Mouse (Mus musculus): ENCODE measurements at regions not wholly inside any gene's neighbourhood (a gene's known extent, or its start where the extent isn't known, plus 50 kb on each side); places are given as distances from the start of the nearest gene placed in this dataset.

- ATAC-seq (replicated peaks; ENCODE audit: low FRiP score), result no peak
- 84% methylated on average over 1 of the region's 1 CpGs for WGBS
- Histone ChIP-seq H3K4me1 (no peaks in the 10 kb centered on the region), H3K9me3 (replicated peaks) (no peaks in the 10 kb centered on the region), H3K9ac (no peak overlapping the region), H3K4me2 (no peak overlapping the region), H3K27ac (no peak overlapping the region), H3K4me3 (replicated peaks) (no peak overlapping the region), H3K27me3 (no peaks in the 10 kb centered on the region), H3K36me3 (no peaks in the 10 kb centered on the region)
Measured at GRCm38 (mm10) chr3:61583669-61584068, 217.9 kb upstream of the B430305J03Rik start.

GRCm38 (mm10) chr3:61582927-61583326 is 217.2 kb upstream of the B430305J03Rik start:
- WGBS, result 95% methylated on average over 2 of the region's 2 CpGs
- H3K27me3 ChIP-seq, result no peaks in the 10 kb centered on the region
- H3K27ac ChIP-seq, result no peak overlapping the region
- H3K4me1 ChIP-seq, result no peaks in the 10 kb centered on the region
- no peaks in the 10 kb centered on the region for H3K9me3 ChIP-seq (replicated peaks)
- no peak for ATAC-seq (replicated peaks; ENCODE audit: low FRiP score)
- H3K9ac ChIP-seq, result no peak overlapping the region
- H3K4me2 ChIP-seq, result no peak overlapping the region
- no peaks in the 10 kb centered on the region for H3K36me3 ChIP-seq
- no peak overlapping the region for H3K4me3 ChIP-seq (replicated peaks)

- Histone ChIP-seq H3K4me3 (replicated peaks) (no peak overlapping the region), H3K4me2 (no peak overlapping the region), H3K4me1 (no peaks in the 10 kb centered on the region), H3K9me3 (replicated peaks) (no peaks in the 10 kb centered on the region), H3K9ac (no peak overlapping the region), H3K36me3 (no peaks in the 10 kb centered on the region), H3K27ac (no peak overlapping the region), H3K27me3 (no peaks in the 10 kb centered on the region)
- ATAC-seq (replicated peaks; ENCODE audit: low FRiP score), result no peak
- WGBS, result 84% methylated on average over 3 of the region's 3 CpGs
Measured at GRCm38 (mm10) chr3:61580252-61580651, 214.5 kb upstream of the B430305J03Rik start.

- Histone ChIP-seq H3K9me3 (replicated peaks) (no peaks in the 10 kb centered on the region), H3K4me1 (no peaks in the 10 kb centered on the region), H3K4me3 (replicated peaks) (no peak overlapping the region), H3K27ac (no peak overlapping the region), H3K9ac (no peak overlapping the region), H3K27me3 (no peaks in the 10 kb centered on the region), H3K4me2 (no peak overlapping the region), H3K36me3 (no peaks in the 10 kb centered on the region)
- ATAC-seq (replicated peaks; ENCODE audit: low FRiP score), result no peak
- WGBS, result 27% methylated on average over 1 of the region's 1 CpGs
Measured at GRCm38 (mm10) chr3:61537113-61537512, 171.4 kb upstream of the B430305J03Rik start.

- Histone ChIP-seq H3K27me3 (no peaks in the 10 kb centered on the region), H3K27ac (no peak overlapping the region), H3K9ac (no peak overlapping the region), H3K4me1 (no peaks in the 10 kb centered on the region), H3K36me3 (no peaks in the 10 kb centered on the region), H3K4me3 (replicated peaks) (no peak overlapping the region), H3K9me3 (replicated peaks) (no peaks in the 10 kb centered on the region), H3K4me2 (no peak overlapping the region)
- whole genome bisulfite sequencing, result 71% methylated on average over 2 of the region's 2 CpGs
- ATAC-seq (replicated peaks; ENCODE audit: low FRiP score), result no peak
Measured at GRCm38 (mm10) chr3:61535751-61536150, 170.0 kb upstream of the B430305J03Rik start.

- ATAC-seq (replicated peaks; ENCODE audit: low FRiP score), result no peak
- H3K4me2 ChIP-seq, result no peak overlapping the region
- no peak overlapping the region for H3K4me3 ChIP-seq (replicated peaks)
- H3K27ac ChIP-seq, result no peak overlapping the region
- no peaks in the 10 kb centered on the region for H3K9me3 ChIP-seq (replicated peaks)
- H3K4me1 ChIP-seq, result no peaks in the 10 kb centered on the region
- no peaks in the 10 kb centered on the region for H3K36me3 ChIP-seq
- no peak overlapping the region for H3K9ac ChIP-seq
- H3K27me3 ChIP-seq, result no peaks in the 10 kb centered on the region
Measured at GRCm38 (mm10) chr3:61503178-61503577, 137.4 kb upstream of the B430305J03Rik start.

GRCm38 (mm10) chr3:61494835-61495234 is 129.1 kb upstream of the B430305J03Rik start:
- H3K9me3 ChIP-seq (replicated peaks), result no peaks in the 10 kb centered on the region
- H3K4me3 ChIP-seq (replicated peaks), result no peak overlapping the region
- no peak for ATAC-seq (replicated peaks; ENCODE audit: low FRiP score)
- H3K9ac ChIP-seq, result no peak overlapping the region
- no peak overlapping the region for H3K4me2 ChIP-seq
- H3K27me3 ChIP-seq, result no peaks in the 10 kb centered on the region
- H3K27ac ChIP-seq, result no peak overlapping the region
- no peaks in the 10 kb centered on the region for H3K4me1 ChIP-seq
- no peaks in the 10 kb centered on the region for H3K36me3 ChIP-seq
- WGBS, result 88% methylated on average over 2 of the region's 2 CpGs

GRCm38 (mm10) chr3:61486808-61487389 is 121.1 kb upstream of the B430305J03Rik start:
- Histone ChIP-seq H3K27me3 (no peaks in the 10 kb centered on the region), H3K9me3 (replicated peaks) (no peaks in the 10 kb centered on the region), H3K9ac (no peak overlapping the region), H3K4me3 (replicated peaks) (no peak overlapping the region), H3K4me2 (no peak overlapping the region), H3K36me3 (no peaks in the 10 kb centered on the region), H3K4me1 (no peaks in the 10 kb centered on the region), H3K27ac (no peak overlapping the region)
- no peak for ATAC-seq (replicated peaks; ENCODE audit: low FRiP score)
- 88% methylated on average over 5 of the region's 5 CpGs for WGBS

- Histone ChIP-seq H3K36me3 (no peaks in the 10 kb centered on the region), H3K27ac (no peak overlapping the region), H3K4me3 (replicated peaks) (no peak overlapping the region), H3K9ac (no peak overlapping the region), H3K4me1 (no peaks in the 10 kb centered on the region), H3K27me3 (no peaks in the 10 kb centered on the region), H3K9me3 (replicated peaks) (no peaks in the 10 kb centered on the region), H3K4me2 (no peak overlapping the region)
- ATAC-seq (replicated peaks; ENCODE audit: low FRiP score), result no peak
- WGBS, result 61% methylated on average over 3 of the region's 3 CpGs
Measured at GRCm38 (mm10) chr3:61478861-61479584, 113.3 kb upstream of the B430305J03Rik start.

- Histone ChIP-seq H3K36me3 (no peaks in the 10 kb centered on the region), H3K27ac (no peak overlapping the region), H3K4me3 (replicated peaks) (no peak overlapping the region), H3K9me3 (replicated peaks) (no peaks in the 10 kb centered on the region), H3K4me2 (no peak overlapping the region), H3K4me1 (no peaks in the 10 kb centered on the region), H3K27me3 (no peaks in the 10 kb centered on the region), H3K9ac (no peak overlapping the region)
- ATAC-seq (replicated peaks; ENCODE audit: low FRiP score), result no peak
- WGBS, result 64% methylated on average over 2 of the region's 2 CpGs
Measured at GRCm38 (mm10) chr3:61475018-61475417, 109.3 kb upstream of the B430305J03Rik start.

GRCm38 (mm10) chr3:61467158-61467557 is 101.4 kb upstream of the B430305J03Rik start:
- no peaks in the 10 kb centered on the region for H3K36me3 ChIP-seq
- no peak overlapping the region for H3K4me2 ChIP-seq
- H3K27me3 ChIP-seq, result no peaks in the 10 kb centered on the region
- WGBS, result 33% methylated on average over 3 of the region's 3 CpGs
- peak; percentile 64; the same call in 1 of the 2 replicates for ATAC-seq (replicated peaks; ENCODE audit: low FRiP score)
- no peaks in the 10 kb centered on the region for H3K9me3 ChIP-seq (replicated peaks)
- H3K27ac ChIP-seq, result no peak overlapping the region
- H3K4me1 ChIP-seq, result no peaks in the 10 kb centered on the region
- no peak overlapping the region for H3K9ac ChIP-seq
- H3K4me3 ChIP-seq (replicated peaks), result no peak overlapping the region

- no peak overlapping the region for H3K27ac ChIP-seq
- H3K4me2 ChIP-seq, result no peak overlapping the region
- no peaks in the 10 kb centered on the region for H3K9me3 ChIP-seq (replicated peaks)
- WGBS, result 71% methylated on average over 2 of the region's 2 CpGs
- H3K4me1 ChIP-seq, result no peaks in the 10 kb centered on the region
- no peaks in the 10 kb centered on the region for H3K27me3 ChIP-seq
- H3K36me3 ChIP-seq, result no peaks in the 10 kb centered on the region
- ATAC-seq (replicated peaks; ENCODE audit: low FRiP score), result no peak
- no peak overlapping the region for H3K4me3 ChIP-seq (replicated peaks)
- no peak overlapping the region for H3K9ac ChIP-seq
Measured at GRCm38 (mm10) chr3:61466641-61467040, 100.9 kb upstream of the B430305J03Rik start.

- H3K36me3 ChIP-seq, result no peaks in the 10 kb centered on the region
- H3K27ac ChIP-seq, result no peak overlapping the region
- H3K4me2 ChIP-seq, result no peak overlapping the region
- H3K9ac ChIP-seq, result no peak overlapping the region
- no peaks in the 10 kb centered on the region for H3K9me3 ChIP-seq (replicated peaks)
- H3K4me1 ChIP-seq, result no peaks in the 10 kb centered on the region
- no peak overlapping the region for H3K4me3 ChIP-seq (replicated peaks)
- ATAC-seq (replicated peaks; ENCODE audit: low FRiP score), result no peak
- no peaks in the 10 kb centered on the region for H3K27me3 ChIP-seq
Measured at GRCm38 (mm10) chr3:61460076-61460475, 94.3 kb upstream of the B430305J03Rik start.

Data from kidney, embryonic 15.5 days (tissue).